Mouse (Mus musculus): Measurements from ENCODE around the gene Cass4.

- TF ChIP-seq POLR2A (IDR thresholded peaks at IDR 0.05; ENCODE audit: control insufficient read depth in 1 of 2, insufficient read depth in 1 of 2, low read depth in 1 of 2, low read length in 2 of 2, poor library complexity in 1 of 2), result no peak
- no peak for TF ChIP-seq ZMIZ1 (IDR thresholded peaks at IDR 0.05; ENCODE audit: low read depth, low read length)
- no peak for TF ChIP-seq ZC3H11A (IDR thresholded peaks at IDR 0.05; ENCODE audit: low read depth, low read length)
- no peak for TF ChIP-seq MYC (IDR thresholded peaks at IDR 0.05; ENCODE audit: low read depth, low read length)
- TF ChIP-seq GABPA (IDR thresholded peaks at IDR 0.05; ENCODE audit: low read depth, low read length), result no peak
Observed at GRCm38 (mm10) chr2:172394671-172395070, 1.1 kb downstream of the Cass4 start.

All from MEL (cell line).